Mouse (Mus musculus): ENCODE results near the gene Bcl6. TPM values are rescaled to one million over a fixed set of nuclear protein-coding genes. Genes with fewer than 3 reads are reported as not detected.

The Bcl6 gene
- polyA plus RNA-seq, 1 experiment from 2014 or later, result 0.02 TPM

DNA sequence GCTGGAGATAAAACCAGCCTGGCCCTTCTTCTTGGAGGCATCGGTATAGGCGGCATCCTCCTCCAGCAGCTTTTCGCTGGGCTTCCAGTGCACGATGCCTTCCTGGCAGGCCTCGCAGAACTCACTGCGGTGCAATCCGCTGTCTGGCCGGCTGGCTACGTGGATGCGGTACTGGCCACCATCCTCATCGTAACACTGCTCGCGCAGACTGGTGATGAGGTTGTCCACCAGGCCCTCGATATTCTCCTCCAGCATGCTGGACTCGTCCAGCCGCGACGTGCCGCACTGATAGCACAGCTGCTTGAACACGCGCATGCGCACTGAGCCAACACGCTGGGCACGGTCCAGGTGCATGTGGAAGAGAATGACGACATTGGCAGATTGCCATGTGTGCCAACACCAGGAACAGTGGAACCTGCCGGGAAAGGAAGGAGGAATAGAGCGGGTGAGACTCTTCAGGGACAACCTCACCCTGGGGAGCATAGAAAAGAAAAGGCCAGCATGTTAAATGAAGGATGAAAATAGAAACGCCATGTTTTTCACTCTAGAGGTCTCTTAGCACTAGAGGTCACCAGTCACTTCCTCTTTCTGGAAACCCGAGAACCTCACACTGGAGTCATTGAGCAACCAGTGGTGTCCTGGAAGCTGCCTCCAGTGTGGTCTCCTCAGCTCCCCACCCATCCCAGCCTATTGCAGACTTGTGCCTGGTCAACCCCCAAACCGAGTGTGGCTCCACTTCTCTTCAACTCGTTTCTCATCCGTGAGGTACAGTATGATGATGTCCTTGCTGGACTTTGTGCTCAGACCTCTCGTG is 61.1 kb downstream of the Bcl6 start:
- no peak for DNase-seq (ENCODE audit: low spot score)
- Histone ChIP-seq H3K4me3 (no peak overlapping the region), H3K36me3 (no peaks in the 10 kb centered on the region), H3K4me1 (no peaks in the 10 kb centered on the region), H3K27ac (replicated peaks) (no peak overlapping the region), H3K9me3 (replicated peaks) (no peaks in the 10 kb centered on the region), H3K27me3 (ENCODE audit: low read depth, poor library complexity, severe bottlenecking) (no peaks in the 10 kb centered on the region)
- 94% methylated on average over 33 of the region's 33 CpGs for WGBS

DNA sequence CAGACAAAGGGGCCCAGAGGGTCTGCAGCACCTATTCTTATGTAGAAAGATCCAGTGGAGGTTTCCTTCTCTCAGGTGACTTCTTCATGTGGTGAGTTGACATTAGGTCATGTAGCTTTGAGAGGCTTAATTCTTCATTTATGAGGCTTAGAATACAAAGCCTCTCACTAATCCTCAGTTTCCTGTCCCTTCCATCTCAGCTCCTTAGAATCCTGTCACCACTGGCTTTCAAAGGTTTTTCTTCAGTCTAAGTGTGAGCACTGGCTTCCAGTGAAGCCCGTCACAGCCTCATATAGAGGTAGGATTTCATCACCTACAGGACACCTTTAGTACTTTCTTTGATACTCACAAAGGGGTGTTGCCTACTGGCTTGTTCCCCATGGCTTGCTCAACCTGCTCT is 65.7 kb downstream of the Bcl6 start:
- 100% methylated on average over 1 of the region's 1 CpGs for WGBS
- no peak for DNase-seq (ENCODE audit: low spot score)
- Histone ChIP-seq H3K36me3 (no peaks in the 10 kb centered on the region), H3K9me3 (replicated peaks) (no peaks in the 10 kb centered on the region), H3K4me3 (no peak overlapping the region), H3K4me1 (no peaks in the 10 kb centered on the region), H3K27ac (replicated peaks) (no peak overlapping the region), H3K27me3 (ENCODE audit: low read depth, poor library complexity, severe bottlenecking) (no peaks in the 10 kb centered on the region)

DNA sequence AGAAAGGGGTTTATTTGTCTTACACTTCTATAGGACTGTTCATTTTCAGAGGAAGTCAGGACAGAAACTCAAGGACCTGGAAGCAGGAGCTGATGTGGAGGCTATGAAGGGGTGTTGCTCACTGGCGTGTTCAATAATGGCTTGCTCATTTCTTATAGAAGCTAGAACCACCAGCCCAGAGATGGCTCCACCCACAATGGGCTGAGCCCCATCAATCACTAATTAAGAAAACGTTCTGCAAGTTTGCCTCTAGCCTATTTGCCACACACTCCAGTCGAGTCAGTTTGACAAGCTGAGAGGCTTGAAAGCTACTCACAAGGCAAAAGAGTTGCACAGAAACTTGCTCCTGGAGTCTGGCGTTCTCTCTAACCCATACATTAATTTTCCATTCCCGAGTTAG is 67.0 kb downstream of the Bcl6 start:
- H3K27ac ChIP-seq (replicated peaks), result no peak overlapping the region
- no peak for DNase-seq (ENCODE audit: low spot score)
- H3K27me3 ChIP-seq (ENCODE audit: low read depth, poor library complexity, severe bottlenecking), result no peaks in the 10 kb centered on the region
- no peaks in the 10 kb centered on the region for H3K36me3 ChIP-seq
- WGBS, result 81% methylated on average over 5 of the region's 5 CpGs
- no peaks in the 10 kb centered on the region for H3K9me3 ChIP-seq (replicated peaks)
- no peak overlapping the region for H3K4me3 ChIP-seq
- H3K4me1 ChIP-seq, result no peaks in the 10 kb centered on the region

DNA sequence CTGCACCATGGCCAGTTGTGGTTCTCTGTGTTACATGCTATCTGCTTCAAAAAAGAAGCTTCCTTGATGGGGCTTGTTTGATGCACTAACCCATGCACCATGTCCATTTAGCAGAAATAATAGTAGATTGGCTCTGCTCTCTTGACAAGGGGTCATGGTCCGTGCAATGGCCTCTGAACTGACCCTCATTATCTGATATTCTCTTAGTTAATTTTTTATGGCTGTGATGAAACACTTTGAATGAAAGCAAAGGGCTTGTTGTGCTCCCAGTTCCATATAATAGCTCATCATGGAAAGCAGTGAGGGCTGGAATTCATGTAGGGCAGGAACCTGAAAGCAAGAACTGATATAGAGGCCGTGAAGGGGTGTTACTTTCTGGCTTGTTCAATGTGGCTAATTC is 69.2 kb downstream of the Bcl6 start:
- 90% methylated on average over 2 of the region's 2 CpGs for WGBS
- no peak overlapping the region for H3K4me3 ChIP-seq
- H3K9me3 ChIP-seq (replicated peaks), result no peaks in the 10 kb centered on the region
- H3K27me3 ChIP-seq (ENCODE audit: low read depth, poor library complexity, severe bottlenecking), result no peaks in the 10 kb centered on the region
- no peaks in the 10 kb centered on the region for H3K4me1 ChIP-seq
- no peak overlapping the region for H3K27ac ChIP-seq (replicated peaks)
- no peaks in the 10 kb centered on the region for H3K36me3 ChIP-seq
- DNase-seq (ENCODE audit: low spot score), result no peak

Other genes with a start within 250 kb of the Bcl6 start
- 29.9 and 39.9 TPM in 2 replicates for gene Sst, start 97.9 kb downstream of the Bcl6 start, polyA plus RNA-seq (2016; fragmentation: Nextera tagmentation; extraction: Ambion mirVana)
- gene Rtp2, start 56.5 kb downstream of the Bcl6 start, polyA plus RNA-seq (2016; fragmentation: Nextera tagmentation; extraction: Ambion mirVana), result not detected in 2 replicates
- not detected in 2 replicates for gene Gm37419, start 370 bp downstream of the Bcl6 start, polyA plus RNA-seq (2016; fragmentation: Nextera tagmentation; extraction: Ambion mirVana)